Comparison of ENCODE assay signal across 17 mouse cellular contexts in the genomic region with DNA sequence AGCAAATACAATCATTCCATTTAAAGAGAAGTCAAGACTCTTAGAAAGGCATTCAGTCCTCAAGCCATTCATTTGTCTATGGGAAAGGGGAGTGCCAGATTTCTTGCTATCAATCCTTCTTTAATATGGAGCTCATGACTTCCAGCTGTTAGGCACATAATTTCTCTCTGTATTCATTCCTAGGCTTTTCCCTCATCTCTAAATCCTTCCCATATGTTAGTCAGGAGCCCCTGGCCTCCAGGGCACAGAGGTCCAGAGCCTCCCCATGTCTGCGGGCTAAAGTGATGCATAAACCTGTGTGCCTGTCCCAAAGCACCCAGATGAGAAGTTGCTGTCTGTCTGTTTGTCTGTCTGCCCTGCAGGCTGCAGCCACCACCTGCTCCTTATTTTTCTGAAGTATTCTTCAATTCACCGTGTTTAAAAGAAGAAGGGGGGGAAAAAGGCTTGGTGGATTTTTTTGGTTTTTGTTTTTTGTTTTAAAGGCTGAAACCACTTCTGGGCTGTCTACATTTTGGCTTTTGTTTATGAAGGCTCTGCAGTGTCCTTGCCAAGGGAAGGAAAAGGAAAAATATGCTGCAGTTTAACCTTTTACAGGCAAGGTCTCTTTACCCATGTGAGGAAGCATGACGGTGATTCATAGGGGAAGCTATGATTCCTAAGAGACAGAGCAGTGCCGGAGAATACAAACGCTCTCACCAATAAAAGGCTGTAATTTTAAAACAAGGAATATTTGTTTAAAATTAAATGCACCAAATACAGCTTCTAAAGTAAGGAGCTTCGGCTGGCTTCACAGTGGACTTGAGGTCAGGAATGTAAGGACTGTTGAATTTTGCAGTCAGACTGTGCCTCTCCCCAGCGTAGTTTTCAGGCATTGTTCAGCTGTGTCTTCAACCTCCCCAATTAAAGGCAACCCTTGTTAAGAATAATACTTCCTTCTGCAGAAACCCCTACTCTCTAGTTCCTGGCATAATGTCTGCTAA.
DNase-seq lines count a peak whose midpoint lies in the region; ATAC-seq lines count a peak whose summit lies in the region.
"Had no signal": no experiment of that assay in that cellular context is flagged by ENCODE, and none has a peak within 500 bp of the region (broad histone marks: within the 10 kb centered on the region; RNA-seq: fewer than 3 reads in every experiment).

No protein-coding gene starts in this region.

- no peak overlapping the region for H3K4me3 ChIP-seq in midbrain, embryonic 11.5 days (ENCODE audit: low read depth, low read length)
- H3K4me3 ChIP-seq in midbrain, embryonic 16.5 days (ENCODE audit: low read depth, low read length) = no peak overlapping the region
- H3K4me3 ChIP-seq in embryonic facial prominence, embryonic 14.5 days (ENCODE audit: low read depth, low read length) = no peak overlapping the region
- H3K4me3 ChIP-seq: neural tube, embryonic 12.5 days had no signal

- H3K36me3 ChIP-seq in midbrain, embryonic 11.5 days (ENCODE audit: control insufficient read depth, insufficient read depth, low read length) = no peaks in the 10 kb centered on the region
- no peaks in the 10 kb centered on the region for H3K36me3 ChIP-seq in midbrain, embryonic 16.5 days (ENCODE audit: control insufficient read depth, insufficient read depth, low read length)
- no peaks in the 10 kb centered on the region for H3K36me3 ChIP-seq in embryonic facial prominence, embryonic 14.5 days (ENCODE audit: control insufficient read depth, insufficient read depth, low read length)
- H3K36me3 ChIP-seq: neural tube, embryonic 12.5 days had no signal

- peak; percentile 8 to 28 for DNase-seq in cerebellum, postnatal 14 days
- no peak for DNase-seq in cerebellum, adult 9-10 months
- DNase-seq in midbrain, embryonic 11.5 days (ENCODE audit: low spot score, missing footprints) = peak; percentile 84
- peak; percentile 70 for DNase-seq in embryonic facial prominence, embryonic 14.5 days (ENCODE audit: low spot score)
- DNase-seq in mesoderm, embryonic 11.5 days (ENCODE audit: low read depth, low spot score) = peak; percentile 67
- no peak for DNase-seq in urinary bladder, adult 2 months (ENCODE audit: low spot score)
- DNase-seq in layer of hippocampus, adult 18-20 months (ENCODE audit: low spot score in 2 of 2) = no peak
- DNase-seq: adrenal gland, postnatal 36 days; cerebellum, adult 11-12 months; heart, adult 11 months; heart, postnatal 10 days; kidney, adult 2 months; layer of hippocampus, adult 9-11 months; lung, adult 2 months; thymus, postnatal 36 days had no signal

- no peaks in the 10 kb centered on the region for H3K27me3 ChIP-seq in midbrain, embryonic 11.5 days (ENCODE audit: control insufficient read depth, insufficient read depth, low read length)
- H3K27me3 ChIP-seq in midbrain, embryonic 16.5 days (ENCODE audit: control insufficient read depth, insufficient read depth, low read depth, low read length) = no peaks in the 10 kb centered on the region
- no peaks in the 10 kb centered on the region for H3K27me3 ChIP-seq in embryonic facial prominence, embryonic 14.5 days (replicated peaks; ENCODE audit: control insufficient read depth, insufficient read depth, low read length)
- H3K27me3 ChIP-seq: neural tube, embryonic 12.5 days had no signal

- WGBS in midbrain, embryonic 11.5 days = 60% methylated on average over 7 of the region's 7 CpGs
- 44% methylated on average over 7 of the region's 7 CpGs for WGBS in midbrain, embryonic 16.5 days
- WGBS in embryonic facial prominence, embryonic 14.5 days = 21% methylated on average over 7 of the region's 7 CpGs

- no peaks in the 10 kb centered on the region for H3K9me3 ChIP-seq in midbrain, embryonic 11.5 days (ENCODE audit: control insufficient read depth, low read length)
- no peaks in the 10 kb centered on the region for H3K9me3 ChIP-seq in midbrain, embryonic 16.5 days (replicated peaks; ENCODE audit: control insufficient read depth, low read length, poor library complexity, severe bottlenecking)
- 0 out of 2 replicates have a peak, but pooled peaks cover 7% of the 10 kb centered on the region for H3K9me3 ChIP-seq in embryonic facial prominence, embryonic 14.5 days (ENCODE audit: control insufficient read depth, low read length)
- H3K9me3 ChIP-seq: neural tube, embryonic 12.5 days had no signal

- H3K4me1 ChIP-seq in midbrain, embryonic 11.5 days (ENCODE audit: control insufficient read depth, insufficient read depth, low read length) = peaks cover 6% of the 10 kb centered on the region
- H3K4me1 ChIP-seq in midbrain, embryonic 16.5 days (ENCODE audit: control insufficient read depth, insufficient read depth, low read length) = peaks cover 9% of the 10 kb centered on the region
- H3K4me1 ChIP-seq in embryonic facial prominence, embryonic 14.5 days (ENCODE audit: control insufficient read depth, insufficient read depth, low read length) = peaks cover 10% of the 10 kb centered on the region; the same call in 1 of the 2 replicates

- ATAC-seq in midbrain, embryonic 11.5 days (ENCODE audit: low FRiP score) = no peak
- no peak for ATAC-seq in midbrain, embryonic 16.5 days
- ATAC-seq in embryonic facial prominence, embryonic 14.5 days (ENCODE audit: low read depth) = peak; percentile 65

- H3K9ac ChIP-seq in midbrain, embryonic 11.5 days (ENCODE audit: low read length) = no peak overlapping the region
- no peak overlapping the region for H3K9ac ChIP-seq in midbrain, embryonic 16.5 days (ENCODE audit: low read depth, low read length)
- no peak overlapping the region for H3K9ac ChIP-seq in embryonic facial prominence, embryonic 14.5 days (ENCODE audit: low read depth, low read length)
- H3K9ac ChIP-seq: neural tube, embryonic 12.5 days had no signal

- no peak overlapping the region for H3K27ac ChIP-seq in midbrain, embryonic 11.5 days (ENCODE audit: low read depth, low read length)
- H3K27ac ChIP-seq in midbrain, embryonic 16.5 days (ENCODE audit: low read length) = no peak overlapping the region
- peak overlapping the region; percentile 45 for H3K27ac ChIP-seq in embryonic facial prominence, embryonic 14.5 days (replicated peaks; ENCODE audit: low read depth, low read length)
- H3K27ac ChIP-seq: neural tube, embryonic 12.5 days had no signal

- no peak overlapping the region for H3K4me2 ChIP-seq in midbrain, embryonic 11.5 days
- no peak overlapping the region for H3K4me2 ChIP-seq in midbrain, embryonic 16.5 days (ENCODE audit: low read length)
- H3K4me2 ChIP-seq in embryonic facial prominence, embryonic 14.5 days (ENCODE audit: low read depth, low read length) = 0 out of 2 replicates have a peak overlapping the region, but pooled peaks have one; percentile 4
- H3K4me2 ChIP-seq: neural tube, embryonic 12.5 days had no signal

Comparison
In these comparisons a context has a peak if more than half of its experiments do, and no peak if none do; other contexts are left out.
1. DNase-seq: peak in cerebellum, postnatal 14 days (2 of 2), midbrain, embryonic 11.5 days (single experiment), embryonic facial prominence, embryonic 14.5 days (single experiment) and mesoderm, embryonic 11.5 days (single experiment); none in cerebellum, adult 9-10 months (single experiment), urinary bladder, adult 2 months (single experiment) and layer of hippocampus, adult 18-20 months (0 of 2).